ENCODE assay signal across 13 mouse cellular contexts in the genomic region with DNA sequence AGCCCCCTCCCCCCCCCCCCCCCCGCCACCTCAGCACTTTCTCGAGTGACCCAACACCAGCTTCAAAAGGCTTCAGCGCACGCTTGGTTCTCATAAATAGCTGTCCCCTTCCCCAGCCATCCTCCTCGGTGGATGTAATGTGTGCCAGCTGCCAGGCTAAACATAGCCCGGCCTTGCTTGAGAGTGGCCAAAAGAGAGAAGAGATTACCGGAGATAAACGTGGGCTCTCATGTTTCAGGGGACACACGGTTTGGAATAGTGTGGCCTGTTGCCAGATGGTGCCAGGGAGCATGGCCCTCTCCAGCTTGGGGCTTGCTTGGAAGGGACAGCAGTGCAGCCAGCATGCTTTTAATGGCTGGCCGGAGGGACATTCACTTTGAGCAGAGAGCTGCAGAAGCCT. TPM values are rescaled to one million over a fixed set of nuclear protein-coding genes. Genes with fewer than 3 reads are reported as not detected.
DNase-seq lines count a peak whose midpoint lies in the region; ATAC-seq and TF ChIP-seq lines count a peak whose summit lies in the region.
"Had no signal": no experiment of that assay in that cellular context is flagged by ENCODE, and none has a peak within 500 bp of the region (broad histone marks: within the 10 kb centered on the region; RNA-seq: fewer than 3 reads in every experiment).

No protein-coding gene starts in this region.

- H3K9ac ChIP-seq in heart, adult 2 months (ENCODE audit: low read depth, low read length): no peak overlapping the region
- no peak overlapping the region for H3K9ac ChIP-seq in liver, embryonic 12.5 days
- H3K9ac ChIP-seq: liver, embryonic 14.5 days had no signal

- ATAC-seq in liver, embryonic 12.5 days: no peak
- ATAC-seq: hindbrain, embryonic 16.5 days had no signal

- H3K36me3 ChIP-seq in heart, adult 2 months (ENCODE audit: control insufficient read depth, insufficient read depth, low read length): peaks cover 20% of the 10 kb centered on the region
- H3K36me3 ChIP-seq in liver, embryonic 12.5 days: no peaks in the 10 kb centered on the region

- 46% methylated on average over 10 of the region's 10 CpGs for WGBS in heart, adult 2 months
- 56% methylated on average over 9 of the region's 10 CpGs for WGBS in liver, embryonic 12.5 days (ENCODE audit: insufficient replicate concordance)

- TF ChIP-seq EP300 in heart, adult 2 months (IDR thresholded peaks at IDR 0.05; ENCODE audit: insufficient read depth, low read depth, low read length): 0 out of 2 replicates have a peak, but pooled peaks have one; percentile 31

- no peak overlapping the region for H3K4me3 ChIP-seq in heart, adult 2 months
- H3K4me3 ChIP-seq in liver, embryonic 12.5 days: no peak overlapping the region

- intact Hi-C loops in heart, adult 2 months (cut with DNase I): no loop called here
- intact Hi-C loops in heart, postnatal 14 days (cut with DNase I): no loop called here

- no peaks in the 10 kb centered on the region for H3K27me3 ChIP-seq in heart, adult 2 months (ENCODE audit: control insufficient read depth, insufficient read depth, low read length)
- no peaks in the 10 kb centered on the region for H3K27me3 ChIP-seq in liver, embryonic 12.5 days (replicated peaks)

- no peak for TF ChIP-seq CTCF in heart, adult 2 months (IDR thresholded peaks at IDR 0.05)

- H3K79me2 ChIP-seq in heart, adult 2 months (replicated peaks; ENCODE audit: control insufficient read depth, insufficient read depth, low read length): no peaks in the 10 kb centered on the region; the same call in 1 of the 2 replicates

- H3K4me1 ChIP-seq in heart, adult 2 months (ENCODE audit: control insufficient read depth, insufficient read depth, low read length): peaks cover 17% of the 10 kb centered on the region; the same call in 1 of the 2 replicates
- no peaks in the 10 kb centered on the region for H3K4me1 ChIP-seq in liver, embryonic 12.5 days

- peak overlapping the region; percentile 81 for H3K27ac ChIP-seq in heart, adult 2 months
- H3K27ac ChIP-seq in liver, embryonic 12.5 days: no peak overlapping the region
- H3K27ac ChIP-seq: liver, embryonic 14.5 days had no signal

- H3K4me2 ChIP-seq in liver, embryonic 12.5 days: no peak overlapping the region

- H3K9me3 ChIP-seq in liver, embryonic 12.5 days (replicated peaks): no peaks in the 10 kb centered on the region

- TF ChIP-seq POLR2A in heart, adult 2 months (IDR thresholded peaks at IDR 0.05; ENCODE audit: insufficient read depth, low read depth, low read length): 0 out of 2 replicates have a peak, but pooled peaks have one; percentile 5

- peak; percentile 19 for DNase-seq in adrenal gland, postnatal 14 days
- no peak for DNase-seq in adrenal gland, postnatal 25 days
- DNase-seq in embryo, embryonic 11.5 days (ENCODE audit: low read depth, low spot score): peak; percentile 4
- peak; percentile 50 to 76 for DNase-seq in heart, adult 2 months
- DNase-seq in heart, postnatal 14 days: peak; percentile 53 to 71
- no peak for DNase-seq in MN1 (ENCODE audit: low spot score)
- no peak for DNase-seq in yolk sac, embryonic 10.5 days (ENCODE audit: low spot score)
- DNase-seq: cerebellum, adult 9-11 months; kidney, postnatal 10 days; spleen, adult 18-20 months had no signal

RNA-seq across cellular contexts. Expression of gene Casq2, which starts 13.0 kb away (rescaled TPM):
- total RNA-seq in adrenal gland, postnatal 14 days (2021): 1.7 and 2.0 TPM in 2 replicates
- 0.46 TPM in 1 of 2 replicates, not detected in the other for total RNA-seq in adrenal gland, postnatal 25 days (2021)
- total RNA-seq in heart, adult 2 months (2021): 100 to 1,000 TPM; 833 to 848 TPM
- polyA plus RNA-seq in heart, adult 2 months (2012; rRNA removed): 361 and 854 TPM in 2 replicates
- 1,000 to 10,000 TPM; 1,042 to 1,098 TPM for total RNA-seq in heart, postnatal 14 days (2021)
- 0.60 and 0.98 TPM in 2 replicates for polyA plus RNA-seq in liver, embryonic 12.5 days (2016; fragmentation: Nextera tagmentation; extraction: Ambion mirVana)

Comparison
In these comparisons a context has a peak if more than half of its experiments do, and no peak if none do; other contexts are left out.
1. DNase-seq: peak in adrenal gland, postnatal 14 days (single experiment), embryo, embryonic 11.5 days (single experiment), heart, adult 2 months (2 of 2) and heart, postnatal 14 days (2 of 2); none in adrenal gland, postnatal 25 days (single experiment), MN1 (single experiment) and yolk sac, embryonic 10.5 days (single experiment).
2. RNA of gene Casq2, which starts 13.0 kb away (total RNA-seq): 1,042 to 1,098 TPM in heart, postnatal 14 days and 833 to 848 TPM in heart, adult 2 months; 1.7 to 2.0 TPM in adrenal gland, postnatal 14 days and 0.46 TPM in adrenal gland, postnatal 25 days; every median in the first group is over 100 times any median in the second.